Mouse (Mus musculus) heart, embryonic 11.5 days (tissue): ENCODE data around the gene Ninj2. TPM values are rescaled to one million over a fixed set of nuclear protein-coding genes. Genes with fewer than 3 reads are reported as not detected.

Experiments
- ATAC-seq: fragments of 200-750 bp; cut with Nextera tagmentation; replicated peaks from 2 replicates; pipeline ENCODE4 v1.8.0; 2017; ENCODE audit warnings: moderate library complexity; ENCODE audit not compliant: insufficient number of reproducible peaks, low FRiP score, low TSS enrichment
- H3K27ac ChIP-seq: fragments of 300-500 bp; sonication (generic); 2 replicates; pipeline ENCODE4 v1.5.1; 2014; ENCODE audit warnings: mild to moderate bottlenecking, low read depth, low read length
- H3K27me3 ChIP-seq: fragments of 300-500 bp; sonication (generic); 2 replicates; pipeline ENCODE4 v1.6.1; 2014; ENCODE audit warnings: mild to moderate bottlenecking, low read length, mixed read lengths; ENCODE audit not compliant: control insufficient read depth, insufficient read depth
- H3K36me3 ChIP-seq: fragments of 300-500 bp; sonication (generic); 2 replicates; pipeline ENCODE4 v1.6.1; 2014; ENCODE audit warnings: mild to moderate bottlenecking, low read length, moderate library complexity, mixed read lengths; ENCODE audit not compliant: control insufficient read depth, insufficient read depth
- H3K4me1 ChIP-seq: fragments of 300-500 bp; sonication (generic); 2 replicates; pipeline ENCODE4 v1.6.1; 2014; ENCODE audit warnings: low read length; ENCODE audit not compliant: control insufficient read depth, insufficient read depth
- H3K4me2 ChIP-seq: fragments of 300-500 bp; sonication (generic); 2 replicates; pipeline ENCODE4 v1.6.1; 2014; ENCODE audit warnings: mild to moderate bottlenecking, moderate library complexity
- H3K4me3 ChIP-seq: fragments of 300-500 bp; sonication (generic); 2 replicates; pipeline ENCODE4 v1.5.1; 2014; ENCODE audit warnings: low read depth, low read length
- H3K9ac ChIP-seq: fragments of 300-500 bp; sonication (generic); 2 replicates; pipeline ENCODE4 v1.6.1; 2014; ENCODE audit warnings: mild to moderate bottlenecking, low read depth, low read length, moderate library complexity
- H3K9me3 ChIP-seq: fragments of 300-500 bp; sonication (generic); replicated peaks from 2 replicates; pipeline ENCODE4 v1.6.1; 2016; ENCODE audit warnings: low read length; ENCODE audit not compliant: control insufficient read depth
- WGBS: fragments of 180-500 bp; shearing (Covaris S2); extraction: QIAGEN DNeasy Blood & Tissue Kit; methylation state at CpG from one replicate; pipeline ENCODE4 v1.1.7; 2014; ENCODE audit not compliant: insufficient replicate concordance; 5-methylcytosine and 5-hydroxymethylcytosine counted together
- polyA plus RNA-seq: library from polyadenylated mRNA; unstranded; fragments of >200 nt; fragmentation: Nextera tagmentation; extraction: Ambion mirVana; gene quantifications from 2 replicates; pipeline ENCODE4 v1.2.1, GENCODE M21; 2014

The Ninj2 gene
- polyA plus RNA-seq, 1 experiment from 2014 or later: not detected

DNA sequence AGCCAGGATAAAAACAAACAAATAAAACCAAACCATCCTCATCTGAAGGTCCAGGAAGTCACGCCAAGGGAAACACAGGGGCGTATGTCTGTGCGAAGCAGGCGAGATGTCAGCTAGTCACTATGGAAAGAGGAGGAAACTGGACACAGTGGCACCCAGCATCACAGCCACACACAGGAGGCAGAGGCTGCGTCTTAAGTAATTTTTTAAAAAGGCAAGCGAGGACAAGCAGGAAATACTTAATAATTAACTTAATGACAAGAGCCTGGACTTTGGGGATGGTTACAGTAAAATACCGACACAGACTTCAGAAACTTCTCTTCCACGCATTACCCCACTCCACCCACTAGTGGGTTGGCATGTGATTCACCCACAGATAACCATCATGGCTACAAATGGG is 149.4 kb downstream of the Ninj2 start:
- no peaks in the 10 kb centered on the region for H3K4me1 ChIP-seq
- ATAC-seq: no peak
- H3K27ac ChIP-seq: no peak overlapping the region
- no peaks in the 10 kb centered on the region for H3K36me3 ChIP-seq
- H3K4me3 ChIP-seq: no peak overlapping the region
- H3K9me3 ChIP-seq: no peaks in the 10 kb centered on the region
- H3K27me3 ChIP-seq: no peaks in the 10 kb centered on the region
- WGBS: 80% methylated on average over 8 of the region's 8 CpGs
- H3K9ac ChIP-seq: no peak overlapping the region
- no peak overlapping the region for H3K4me2 ChIP-seq

GRCm38 (mm10) chr6:120243250-120243649 is 150.1 kb downstream of the Ninj2 start:
- Histone ChIP-seq H3K4me2 (no peak overlapping the region), H3K27ac (no peak overlapping the region), H3K9ac (no peak overlapping the region), H3K4me3 (no peak overlapping the region), H3K9me3 (no peaks in the 10 kb centered on the region), H3K36me3 (no peaks in the 10 kb centered on the region), H3K27me3 (no peaks in the 10 kb centered on the region), H3K4me1 (no peaks in the 10 kb centered on the region)
- WGBS: 67% methylated on average over 8 of the region's 8 CpGs
- ATAC-seq: no peak

DNA sequence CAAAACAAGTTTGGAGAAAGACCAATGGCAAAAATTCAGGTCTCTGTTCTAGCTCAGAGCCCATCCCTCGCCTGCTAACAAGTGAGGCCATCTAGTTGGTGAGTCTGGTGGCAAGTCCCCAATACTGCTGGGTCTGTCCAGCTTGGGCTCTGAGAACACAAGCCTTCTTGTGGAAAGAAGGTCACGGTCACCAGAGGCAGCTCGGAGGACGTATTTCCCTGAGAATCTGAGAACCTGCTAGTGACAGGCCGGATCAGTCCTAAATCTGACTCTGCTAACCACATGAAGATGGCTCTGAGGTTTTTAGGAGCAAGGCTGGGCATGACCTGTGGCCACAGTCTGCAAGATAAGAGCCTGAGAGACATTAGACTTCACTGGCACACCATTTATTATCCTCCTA is 153.5 kb downstream of the Ninj2 start:
- Histone ChIP-seq H3K4me2 (no peak overlapping the region), H3K9ac (no peak overlapping the region), H3K9me3 (no peaks in the 10 kb centered on the region), H3K36me3 (no peaks in the 10 kb centered on the region), H3K27me3 (no peaks in the 10 kb centered on the region), H3K4me1 (no peaks in the 10 kb centered on the region), H3K27ac (no peak overlapping the region), H3K4me3 (no peak overlapping the region)
- 76% methylated on average over 5 of the region's 5 CpGs for WGBS
- no peak for ATAC-seq

- ATAC-seq: no peak
- no peaks in the 10 kb centered on the region for H3K4me1 ChIP-seq
- no peak overlapping the region for H3K4me3 ChIP-seq
- no peaks in the 10 kb centered on the region for H3K36me3 ChIP-seq
- H3K9ac ChIP-seq: no peak overlapping the region
- H3K9me3 ChIP-seq: no peaks in the 10 kb centered on the region
- no peaks in the 10 kb centered on the region for H3K27me3 ChIP-seq
- no peak overlapping the region for H3K27ac ChIP-seq
- H3K4me2 ChIP-seq: no peak overlapping the region
- WGBS: 68% methylated on average over 5 of the region's 5 CpGs
These were observed 156.7 kb downstream of the Ninj2 start for GRCm38 (mm10) chr6:120249831-120250230.

Other genes starting within 250 kb of the Ninj2 start
- gene Erc1, start 245.2 kb upstream of the Ninj2 start, polyA plus RNA-seq: 17.6 and 21.8 TPM in 2 replicates
- gene Rad52, start 190.7 kb upstream of the Ninj2 start, polyA plus RNA-seq: 10.9 and 18.4 TPM in 2 replicates
- 85.6 and 112 TPM in 2 replicates for gene Wnk1, start 54.7 kb upstream of the Ninj2 start, polyA plus RNA-seq
- 0.26 and 0.34 TPM in 2 replicates for gene D330020A13Rik, start 201.0 kb downstream of the Ninj2 start, polyA plus RNA-seq
- 0.17 and 0.19 TPM in 2 replicates for gene B4galnt3, start 201.2 kb downstream of the Ninj2 start, polyA plus RNA-seq